Mouse (Mus musculus) midbrain, embryonic 14.5 days (tissue): ENCODE results near the gene Pecr. TPM values are rescaled to one million over a fixed set of nuclear protein-coding genes. Genes with fewer than 3 reads are reported as not detected.

Experiments used
- ATAC-seq: fragments of 200-750 bp; cut with Nextera tagmentation; 2 replicates; pipeline ENCODE4 v1.8.0; 2017; ENCODE audit warnings: moderate number of reproducible peaks, moderate library complexity; ENCODE audit not compliant: low FRiP score, low TSS enrichment
- DNase-seq: peaks from one replicate; pipeline ENCODE4 v3.0.0-alpha.2; 2015
- H3K27ac ChIP-seq: fragments of 300-500 bp; sonication (generic); replicated peaks from 2 replicates; pipeline ENCODE4 v1.5.1; 2014; ENCODE audit warnings: mild to moderate bottlenecking, low read depth, low read length, moderate library complexity
- H3K27me3 ChIP-seq: fragments of 300-500 bp; sonication (generic); 2 replicates; pipeline ENCODE4 v1.6.1; 2014; ENCODE audit warnings: low read length, control low read depth, mixed read lengths; ENCODE audit not compliant: control insufficient read depth, insufficient read depth
- H3K36me3 ChIP-seq: fragments of 300-500 bp; sonication (generic); 2 replicates; pipeline ENCODE4 v1.6.1; 2014; ENCODE audit warnings: low read length, control low read depth; ENCODE audit not compliant: control insufficient read depth, insufficient read depth
- H3K4me1 ChIP-seq: fragments of 300-500 bp; sonication (generic); 2 replicates; pipeline ENCODE4 v1.6.1; 2014; ENCODE audit warnings: mild to moderate bottlenecking, antibody characterized with exemption, low read length, control low read depth; ENCODE audit not compliant: control insufficient read depth, insufficient read depth
- H3K4me2 ChIP-seq: fragments of 300-500 bp; sonication (generic); 2 replicates; pipeline ENCODE4 v1.6.1; 2014; ENCODE audit warnings: mild to moderate bottlenecking, low read length, moderate library complexity
- H3K4me3 ChIP-seq: fragments of 300-500 bp; sonication (generic); replicated peaks from 2 replicates; pipeline ENCODE4 v1.5.1; 2014; ENCODE audit warnings: low read depth, low read length
- H3K9ac ChIP-seq: fragments of 300-500 bp; sonication (generic); replicated peaks from 2 replicates; pipeline ENCODE4 v1.6.1; 2014; ENCODE audit warnings: mild to moderate bottlenecking, low read length, moderate library complexity
- H3K9me3 ChIP-seq: fragments of 300-500 bp; sonication (generic); 2 replicates; pipeline ENCODE4 v1.6.1; 2016; ENCODE audit warnings: low read length, control low read depth, mixed read lengths; ENCODE audit not compliant: control insufficient read depth
- whole genome bisulfite sequencing: fragments of 180-500 bp; shearing (Covaris S2); extraction: QIAGEN DNeasy Blood & Tissue Kit; methylation state at CpG from one replicate; pipeline ENCODE4 v1.1.7; 2014; 5-methylcytosine and 5-hydroxymethylcytosine counted together
- polyA plus RNA-seq: library from polyadenylated mRNA; unstranded; fragments of >200 nt; fragmentation: Nextera tagmentation; extraction: Ambion mirVana; gene quantifications from 2 replicates; pipeline ENCODE4 v1.2.1, GENCODE M21; 2014

Gene Pecr
- polyA plus RNA-seq, 1 experiment from 2014 or later = 7.7 TPM

- ATAC-seq = no peak
Observed at GRCm38 (mm10) chr1:72210803-72211679, 73.1 kb downstream of the Pecr start.

More at GRCm38 (mm10) chr1:72210803-72211679, 73.1 kb downstream of the Pecr start:
- 0 out of 2 replicates have a peak, but pooled peaks cover 8% of the 10 kb centered on the region for H3K27me3 ChIP-seq
- 0 out of 2 replicates have a peak, but pooled peaks cover 4% of the 10 kb centered on the region for H3K4me1 ChIP-seq
- peak overlapping the region; percentile 77 for H3K4me3 ChIP-seq
- WGBS = 24% methylated on average over 17 of the region's 17 CpGs
- no peak overlapping the region for H3K27ac ChIP-seq
- no peaks in the 10 kb centered on the region for H3K9me3 ChIP-seq
- DNase-seq = peak; percentile 18
- peak overlapping the region; percentile 99 for H3K4me2 ChIP-seq
- H3K36me3 ChIP-seq = no peaks in the 10 kb centered on the region
- no peak overlapping the region for H3K9ac ChIP-seq

Other genes starting within 250 kb of the Pecr start
- 1.9 and 2.3 TPM in 2 replicates for gene Mreg, start 72.0 kb downstream of the Pecr start, polyA plus RNA-seq
- gene Tmem169, start 55 bp upstream of the Pecr start, polyA plus RNA-seq = 33.9 and 36.0 TPM in 2 replicates
- gene Xrcc5, start 23.1 kb upstream of the Pecr start, polyA plus RNA-seq = 12.8 and 21.9 TPM in 2 replicates